Mouse (Mus musculus): ENCODE results near the gene Wdr60. TPM values are rescaled to one million over a fixed set of nuclear protein-coding genes. Genes with fewer than 3 reads are reported as not detected.

Wdr60 gene
- total and polyA plus RNA-seq, 3 experiments: 3.6 to 9.2 (median 6.7) TPM

- in situ Hi-C loops (cut with MboI; ENCODE audit: low pct_ligation_motif_present, low pct_unique_long_range_greater_than_20kb, low sequenced_read_pairs) (loop anchor here (25.0 kb wide), 1 partner anchor 133 kb away; the partner anchor contains the start of gene Ncapg2), dilution Hi-C loops (cut with MboI; ENCODE audit: extremely low pct_ligation_motif_present, extremely low pct_unique_long_range_greater_than_20kb, low sequenced_read_pairs) (no loop called here)
- Histone ChIP-seq H3K9me3 (replicated peaks; ENCODE audit: low read length) (no peaks in the 10 kb centered on the region), H3K4me2 (ENCODE audit: insufficient read depth, low read depth, poor library complexity, severe bottlenecking) (no peak overlapping the region), H3K79me2 (replicated peaks; ENCODE audit: control insufficient read depth, extremely low read depth, insufficient read depth, poor library complexity, severe bottlenecking) (no peaks in the 10 kb centered on the region), H3K27me3 (replicated peaks) (no peaks in the 10 kb centered on the region), H3K9ac (ENCODE audit: insufficient read depth, low read depth) (no peak overlapping the region), H3K4me1 (ENCODE audit: control insufficient read depth in 1 of 2, insufficient read depth in 2 of 2) (peaks cover 0 to 13% of the 10 kb centered on the region in 2 experiments; a peak in 3 of 4 replicates), H3K27ac (ENCODE audit: insufficient read depth, low read depth) (no peak overlapping the region), H3K4me3 (replicated peaks in 1 of 3; ENCODE audit: low read depth in 2 of 3, low read length in 2 of 3, poor library complexity in 1 of 3) (no peak overlapping the region), H3K36me3 (replicated peaks in 1 of 2; ENCODE audit: control insufficient read depth in 1 of 2, insufficient read depth in 1 of 2, low read length in 1 of 2) (no peaks in the 10 kb centered on the region)
- DNase-seq (ENCODE audit: extremely low read depth): no peak
- TF ChIP-seq GABPA (IDR thresholded peaks at IDR 0.05; ENCODE audit: insufficient replicate concordance, low read depth, low read length) (no peak), NELFE (IDR thresholded peaks at IDR 0.05; ENCODE audit: low read depth, low read length) (no peak), BHLHE40 (IDR thresholded peaks at IDR 0.05; ENCODE audit: low read depth, low read length) (no peak), CHD2 (IDR thresholded peaks at IDR 0.05; ENCODE audit: low read length) (no peak), ZKSCAN1 (IDR thresholded peaks at IDR 0.05; ENCODE audit: borderline replicate concordance, low read depth, low read length) (no peak), ZNF384 (IDR thresholded peaks at IDR 0.05; ENCODE audit: low read depth, low read length) (no peak), POLR2AphosphoS2 (IDR thresholded peaks at IDR 0.05; ENCODE audit: low read depth, low read length) (no peak), MEF2A (IDR thresholded peaks at IDR 0.05; ENCODE audit: borderline replicate concordance, low read depth, low read length) (no peak), JUN (IDR thresholded peaks at IDR 0.05; ENCODE audit: insufficient read depth, low read depth, low read length) (no peak), MXI1 (IDR thresholded peaks at IDR 0.05; ENCODE audit: low read depth, low read length) (no peak), CTCF (conservative IDR thresholded peaks at IDR 0.05 in 1 of 2, IDR thresholded peaks at IDR 0.05 in 1 of 2; ENCODE audit: low read depth in 2 of 2, low read length in 2 of 2) (no peak), JUND (conservative IDR thresholded peaks at IDR 0.05; ENCODE audit: low read depth, low read length) (no peak), HCFC1 (IDR thresholded peaks at IDR 0.05; ENCODE audit: low read depth, low read length) (no peak), SMC3 (IDR thresholded peaks at IDR 0.05; ENCODE audit: low read depth, low read length) (no peak), MYC (IDR thresholded peaks at IDR 0.05; ENCODE audit: low read depth, low read length) (no peak), USF2 (conservative IDR thresholded peaks at IDR 0.05; ENCODE audit: low read depth, low read length) (no peak)
Measured at GRCm38 (mm10) chr12:116279181-116279580, 16.4 kb upstream of the Wdr60 start.

GRCm38 (mm10) chr12:116278541-116278940 lies 15.7 kb upstream of the Wdr60 start:
- in situ Hi-C loops (cut with MboI; ENCODE audit: low pct_ligation_motif_present, low pct_unique_long_range_greater_than_20kb, low sequenced_read_pairs): loop anchor here (25.0 kb wide), 1 partner anchor 134 kb away; the partner anchor contains the start of gene Ncapg2
- H3K79me2 ChIP-seq (replicated peaks; ENCODE audit: control insufficient read depth, extremely low read depth, insufficient read depth, poor library complexity, severe bottlenecking): no peaks in the 10 kb centered on the region
- DNase-seq (ENCODE audit: extremely low read depth): no peak
- peaks cover 0 to 13% of the 10 kb centered on the region in 2 experiments; a peak in 3 of 4 replicates for H3K4me1 ChIP-seq (ENCODE audit: control insufficient read depth in 1 of 2, insufficient read depth in 2 of 2)
- H3K4me3 ChIP-seq (replicated peaks in 1 of 3; ENCODE audit: low read depth in 2 of 3, low read length in 2 of 3, poor library complexity in 1 of 3): no peak overlapping the region
- no peaks in the 10 kb centered on the region for H3K9me3 ChIP-seq (replicated peaks; ENCODE audit: low read length)
- H3K27ac ChIP-seq (ENCODE audit: insufficient read depth, low read depth): no peak overlapping the region
- H3K36me3 ChIP-seq (replicated peaks in 1 of 2; ENCODE audit: control insufficient read depth in 1 of 2, insufficient read depth in 1 of 2, low read length in 1 of 2): no peaks in the 10 kb centered on the region
- dilution Hi-C loops (cut with MboI; ENCODE audit: extremely low pct_ligation_motif_present, extremely low pct_unique_long_range_greater_than_20kb, low sequenced_read_pairs): no loop called here
- H3K27me3 ChIP-seq (replicated peaks): peaks cover 1% of the 10 kb centered on the region
- no peak overlapping the region for H3K4me2 ChIP-seq (ENCODE audit: insufficient read depth, low read depth, poor library complexity, severe bottlenecking)
- no peak overlapping the region for H3K9ac ChIP-seq (ENCODE audit: insufficient read depth, low read depth)
- no peak for TF ChIP-seq ZNF384 (IDR thresholded peaks at IDR 0.05; ENCODE audit: low read depth, low read length)
- TF ChIP-seq KAT2A (IDR thresholded peaks at IDR 0.05; ENCODE audit: insufficient replicate concordance, low read length): no peak
- no peak for TF ChIP-seq JUN (IDR thresholded peaks at IDR 0.05; ENCODE audit: insufficient read depth, low read depth, low read length)
- TF ChIP-seq EP300 (IDR thresholded peaks at IDR 0.05; ENCODE audit: low read length): no peak
- no peak for TF ChIP-seq ZKSCAN1 (IDR thresholded peaks at IDR 0.05; ENCODE audit: borderline replicate concordance, low read depth, low read length)
- no peak for TF ChIP-seq HCFC1 (IDR thresholded peaks at IDR 0.05; ENCODE audit: low read depth, low read length)
- no peak for TF ChIP-seq USF2 (conservative IDR thresholded peaks at IDR 0.05; ENCODE audit: low read depth, low read length)
- TF ChIP-seq MAFK (IDR thresholded peaks at IDR 0.05; ENCODE audit: insufficient replicate concordance, low read length): no peak
- no peak for TF ChIP-seq NELFE (IDR thresholded peaks at IDR 0.05; ENCODE audit: low read depth, low read length)
- no peak for TF ChIP-seq MAZ (IDR thresholded peaks at IDR 0.05; ENCODE audit: low read depth, low read length)

Data from CH12.LX (cell line).